8 mouse cellular contexts compared by ENCODE assay signal in the genomic region with DNA sequence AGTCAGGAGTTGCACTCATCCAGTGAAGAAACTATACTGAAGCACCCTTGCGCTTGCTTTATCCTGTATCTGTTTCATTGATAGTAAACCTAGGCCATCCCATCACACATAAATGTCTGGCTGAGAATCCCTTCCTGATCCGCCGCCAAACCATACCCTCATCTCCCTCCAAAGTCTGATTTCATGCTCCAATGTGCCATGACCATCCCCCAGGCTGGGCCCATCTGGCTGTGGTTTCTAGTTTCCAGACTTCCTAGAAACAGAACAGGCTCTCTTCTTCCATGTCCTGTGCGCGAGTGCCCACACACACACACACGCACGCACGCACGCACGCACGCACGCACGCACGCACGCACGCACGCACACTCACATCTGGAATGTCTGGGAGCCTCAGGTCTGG.
DNase-seq lines count a peak whose midpoint lies in the region; ATAC-seq and TF ChIP-seq lines count a peak whose summit lies in the region.

No protein-coding gene starts in this region.

- H3K9me3 ChIP-seq in embryonic facial prominence, embryonic 13.5 days: no peaks in the 10 kb centered on the region
- H3K9me3 ChIP-seq in limb, embryonic 13.5 days: no peaks in the 10 kb centered on the region
- H3K9me3 ChIP-seq in intestine, embryonic 16.5 days (ENCODE audit: control insufficient read depth, low read length): no peaks in the 10 kb centered on the region

- no peak overlapping the region for H3K27ac ChIP-seq in heart, adult 2 months
- peak overlapping the region; percentile 83 for H3K27ac ChIP-seq in embryonic facial prominence, embryonic 13.5 days
- no peak overlapping the region for H3K27ac ChIP-seq in limb, embryonic 13.5 days
- H3K27ac ChIP-seq in intestine, embryonic 16.5 days (ENCODE audit: low read length): no peak overlapping the region

- peak; percentile 66 for DNase-seq in heart, adult 11 months
- no peak for DNase-seq in heart, adult 2 months
- DNase-seq in brain, adult 2 months (ENCODE audit: low read depth, low spot score): peak; percentile 80
- no peak for DNase-seq in urinary bladder, postnatal 14 days (ENCODE audit: low spot score)
- DNase-seq in B cell, adult 2 months: no peak

- H3K9ac ChIP-seq in heart, adult 2 months (ENCODE audit: low read depth, low read length): no peak overlapping the region
- no peak overlapping the region for H3K9ac ChIP-seq in embryonic facial prominence, embryonic 13.5 days
- H3K9ac ChIP-seq in limb, embryonic 13.5 days: no peak overlapping the region
- no peak overlapping the region for H3K9ac ChIP-seq in intestine, embryonic 16.5 days (ENCODE audit: low read depth, low read length)

- peak overlapping the region; percentile 30; the same call in 1 of the 2 replicates for H3K4me2 ChIP-seq in embryonic facial prominence, embryonic 13.5 days
- H3K4me2 ChIP-seq in limb, embryonic 13.5 days (replicated peaks): no peak overlapping the region
- H3K4me2 ChIP-seq in intestine, embryonic 16.5 days (ENCODE audit: low read depth, low read length): no peak overlapping the region

- no peak for TF ChIP-seq EP300 in heart, adult 2 months (IDR thresholded peaks at IDR 0.05; ENCODE audit: insufficient read depth, low read depth, low read length)

- no peaks in the 10 kb centered on the region for H3K36me3 ChIP-seq in heart, adult 2 months (ENCODE audit: control insufficient read depth, insufficient read depth, low read length)
- no peaks in the 10 kb centered on the region for H3K36me3 ChIP-seq in embryonic facial prominence, embryonic 13.5 days
- no peaks in the 10 kb centered on the region for H3K36me3 ChIP-seq in limb, embryonic 13.5 days
- no peaks in the 10 kb centered on the region for H3K36me3 ChIP-seq in intestine, embryonic 16.5 days (ENCODE audit: control insufficient read depth, insufficient read depth, low read length)

- 0 out of 2 replicates have a peak, but pooled peaks have one; percentile 26 for ATAC-seq in embryonic facial prominence, embryonic 13.5 days (ENCODE audit: insufficient number of reproducible peaks, insufficient read depth, low FRiP score, low TSS enrichment, low read depth)
- peak; percentile 54; the same call in 1 of the 2 replicates for ATAC-seq in limb, embryonic 13.5 days (ENCODE audit: low FRiP score, low read depth)
- no peak for ATAC-seq in intestine, embryonic 16.5 days

- intact Hi-C loops in heart, adult 2 months (cut with DNase I): no loop called here

- H3K4me3 ChIP-seq in heart, adult 2 months: no peak overlapping the region
- H3K4me3 ChIP-seq in embryonic facial prominence, embryonic 13.5 days: no peak overlapping the region
- no peak overlapping the region for H3K4me3 ChIP-seq in limb, embryonic 13.5 days
- no peak overlapping the region for H3K4me3 ChIP-seq in intestine, embryonic 16.5 days (ENCODE audit: low read length)

- 95% methylated on average over 17 of the region's 17 CpGs for WGBS in heart, adult 2 months
- 33% methylated on average over 17 of the region's 17 CpGs for WGBS in embryonic facial prominence, embryonic 13.5 days
- WGBS in limb, embryonic 13.5 days: 73% methylated on average over 17 of the region's 17 CpGs
- WGBS in intestine, embryonic 16.5 days: 86% methylated on average over 17 of the region's 17 CpGs

- H3K27me3 ChIP-seq in heart, adult 2 months (ENCODE audit: control insufficient read depth, insufficient read depth, low read length): no peaks in the 10 kb centered on the region
- no peaks in the 10 kb centered on the region for H3K27me3 ChIP-seq in embryonic facial prominence, embryonic 13.5 days
- H3K27me3 ChIP-seq in limb, embryonic 13.5 days: no peaks in the 10 kb centered on the region
- no peaks in the 10 kb centered on the region for H3K27me3 ChIP-seq in intestine, embryonic 16.5 days (replicated peaks; ENCODE audit: control insufficient read depth, insufficient read depth, low read length)

- no peak for TF ChIP-seq POLR2A in heart, adult 2 months (IDR thresholded peaks at IDR 0.05; ENCODE audit: insufficient read depth, low read depth, low read length)

- no peaks in the 10 kb centered on the region for H3K4me1 ChIP-seq in heart, adult 2 months (ENCODE audit: control insufficient read depth, insufficient read depth, low read length)
- peaks cover 29% of the 10 kb centered on the region for H3K4me1 ChIP-seq in embryonic facial prominence, embryonic 13.5 days
- H3K4me1 ChIP-seq in limb, embryonic 13.5 days: peaks cover 21% of the 10 kb centered on the region
- no peaks in the 10 kb centered on the region for H3K4me1 ChIP-seq in intestine, embryonic 16.5 days (ENCODE audit: control insufficient read depth, insufficient read depth, low read length)

- no peak for TF ChIP-seq CTCF in heart, adult 2 months (IDR thresholded peaks at IDR 0.05)

- H3K79me2 ChIP-seq in heart, adult 2 months (replicated peaks; ENCODE audit: control insufficient read depth, insufficient read depth, low read length): no peaks in the 10 kb centered on the region

Comparison
In these comparisons a context has a peak if more than half of its experiments do, and no peak if none do; other contexts are left out.
1. DNase-seq: peak in heart, adult 11 months (single experiment) and brain, adult 2 months (single experiment); none in heart, adult 2 months (0 of 2), urinary bladder, postnatal 14 days (single experiment) and B cell, adult 2 months (0 of 2).